Mouse (Mus musculus) forebrain, embryonic 16.5 days (tissue): Measurements from ENCODE around the gene Eefsec. TPM values are rescaled to one million over a fixed set of nuclear protein-coding genes. Genes with fewer than 3 reads are reported as not detected.

Source experiments
- ATAC-seq: fragments of 200-750 bp; cut with Nextera tagmentation; 2 replicates; pipeline ENCODE4 v1.8.0; 2017; ENCODE audit warnings: mild to moderate bottlenecking, moderate library complexity
- H3K27ac ChIP-seq: fragments of 300-500 bp; sonication (generic); 2 replicates; pipeline ENCODE4 v1.5.1; 2014; ENCODE audit warnings: low read length, control low read depth
- H3K27me3 ChIP-seq: fragments of 300-500 bp; sonication (generic); replicated peaks from 2 replicates; pipeline ENCODE4 v1.6.1; 2014; ENCODE audit warnings: low read length; ENCODE audit not compliant: control insufficient read depth, insufficient read depth
- H3K36me3 ChIP-seq: fragments of 300-500 bp; sonication (generic); 2 replicates; pipeline ENCODE4 v1.6.1; 2014; ENCODE audit not compliant: control insufficient read depth, insufficient read depth
- H3K4me1 ChIP-seq: fragments of 300-500 bp; sonication (generic); replicated peaks from 2 replicates; pipeline ENCODE4 v1.6.1; 2014; ENCODE audit warnings: low read length; ENCODE audit not compliant: control insufficient read depth, insufficient read depth
- H3K4me2 ChIP-seq: fragments of 300-500 bp; sonication (generic); 2 replicates; pipeline ENCODE4 v1.6.1; 2014; ENCODE audit warnings: mild to moderate bottlenecking, low read length, control low read depth
- H3K4me3 ChIP-seq: fragments of 300-500 bp; sonication (generic); replicated peaks from 2 replicates; pipeline ENCODE4 v1.5.1; 2014; ENCODE audit warnings: mild to moderate bottlenecking, low read length, control low read depth
- H3K9ac ChIP-seq: fragments of 300-500 bp; sonication (generic); replicated peaks from 2 replicates; pipeline ENCODE4 v1.6.1; 2014; ENCODE audit warnings: low read depth, low read length, control low read depth
- H3K9me3 ChIP-seq: fragments of 300-500 bp; sonication (generic); 2 replicates; pipeline ENCODE4 v1.6.1; 2016; ENCODE audit warnings: low read length; ENCODE audit not compliant: control insufficient read depth
- WGBS: fragments of 180-500 bp; shearing (Covaris S2); extraction: QIAGEN DNeasy Blood & Tissue Kit; methylation state at CpG from one replicate; pipeline ENCODE4 v1.1.7; 2014; 5-methylcytosine and 5-hydroxymethylcytosine counted together
- polyA plus RNA-seq: library from polyadenylated mRNA; unstranded; fragments of >200 nt; fragmentation: Nextera tagmentation; extraction: Ambion mirVana; gene quantifications from 2 replicates; pipeline ENCODE4 v1.2.1, GENCODE M21; 2015

Gene Eefsec
- polyA plus RNA-seq, 1 experiment from 2014 or later = 29.4 TPM

GRCm38 (mm10) chr6:88292274-88292909 lies 153.9 kb downstream of the Eefsec start:
- 78% methylated on average over 4 of the region's 4 CpGs for WGBS
- H3K27me3 ChIP-seq = no peaks in the 10 kb centered on the region
- H3K4me3 ChIP-seq = no peak overlapping the region
- no peaks in the 10 kb centered on the region for H3K9me3 ChIP-seq
- no peak for ATAC-seq
- H3K4me1 ChIP-seq = peaks cover 12% of the 10 kb centered on the region
- H3K36me3 ChIP-seq = no peaks in the 10 kb centered on the region
- H3K9ac ChIP-seq = no peak overlapping the region
- no peak overlapping the region for H3K4me2 ChIP-seq
- no peak overlapping the region for H3K27ac ChIP-seq

DNA sequence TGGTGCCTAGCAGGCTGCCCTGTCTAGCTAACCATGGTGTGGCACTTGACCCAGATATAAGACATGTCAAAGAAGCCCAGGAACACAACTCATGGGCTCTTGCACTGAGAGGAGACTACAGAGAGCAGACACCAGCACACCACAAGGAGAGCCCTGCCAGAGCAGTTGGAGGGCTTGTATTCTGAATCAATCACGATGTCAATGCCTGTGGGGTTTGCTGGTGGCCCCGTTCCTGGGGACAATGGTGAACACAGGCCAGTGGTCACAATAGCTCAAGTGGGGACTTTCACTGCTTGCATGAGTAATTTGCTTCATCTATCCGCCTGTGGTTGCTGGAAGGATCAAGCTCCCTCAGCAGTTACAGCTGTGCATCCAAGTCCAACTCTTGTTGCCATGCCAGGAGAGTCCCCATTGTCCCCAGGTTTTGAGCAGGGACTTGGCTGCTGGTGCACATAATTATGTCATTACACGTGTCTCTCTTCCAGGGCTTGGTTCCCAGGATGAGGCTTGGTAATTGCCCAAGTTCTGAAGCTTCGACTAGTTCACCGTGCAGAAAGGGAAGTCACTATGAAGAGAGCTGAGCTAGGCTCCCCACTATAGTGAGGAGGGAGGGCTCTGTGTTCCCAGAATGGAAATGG lies 156.1 kb downstream of the Eefsec start:
- no peaks in the 10 kb centered on the region for H3K9me3 ChIP-seq
- 19% methylated on average over 6 of the region's 6 CpGs for WGBS
- ATAC-seq = peak; percentile 94
- H3K4me3 ChIP-seq = no peak overlapping the region
- no peak overlapping the region for H3K9ac ChIP-seq
- H3K27ac ChIP-seq = peak overlapping the region; percentile 19; the same call in 1 of the 2 replicates
- H3K4me1 ChIP-seq = peaks cover 12% of the 10 kb centered on the region
- no peaks in the 10 kb centered on the region for H3K27me3 ChIP-seq
- no peaks in the 10 kb centered on the region for H3K36me3 ChIP-seq
- no peak overlapping the region for H3K4me2 ChIP-seq

DNA sequence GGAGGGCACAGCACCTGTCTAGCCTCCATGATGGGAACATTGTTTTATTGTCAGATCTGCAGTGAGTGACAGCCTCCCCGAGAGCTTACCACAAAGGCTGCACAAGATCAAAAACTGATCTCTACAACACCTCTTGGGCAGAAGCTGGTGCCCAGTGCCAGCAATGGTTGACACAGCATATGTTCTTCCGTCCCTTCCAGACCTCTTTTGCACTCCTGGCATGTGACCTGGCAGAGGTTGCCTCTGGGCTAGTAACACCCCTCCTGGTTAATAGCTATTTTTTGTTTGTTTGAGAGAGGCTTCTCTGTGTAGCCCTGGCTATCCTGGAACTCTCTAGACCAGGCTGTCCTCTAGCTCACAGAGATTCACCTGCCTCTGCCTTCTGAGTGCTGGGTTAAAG lies 168.2 kb downstream of the Eefsec start:
- WGBS = 62% methylated on average over 2 of the region's 2 CpGs
- Histone ChIP-seq H3K27me3 (no peaks in the 10 kb centered on the region), H3K27ac (no peak overlapping the region), H3K4me2 (no peak overlapping the region), H3K9me3 (no peaks in the 10 kb centered on the region), H3K4me1 (no peaks in the 10 kb centered on the region), H3K36me3 (no peaks in the 10 kb centered on the region), H3K9ac (no peak overlapping the region), H3K4me3 (no peak overlapping the region)
- ATAC-seq = no peak

GRCm38 (mm10) chr6:88277242-88277641 lies 169.1 kb downstream of the Eefsec start:
- Histone ChIP-seq H3K9me3 (no peaks in the 10 kb centered on the region), H3K27ac (no peak overlapping the region), H3K36me3 (no peaks in the 10 kb centered on the region), H3K4me3 (no peak overlapping the region), H3K27me3 (no peaks in the 10 kb centered on the region), H3K4me1 (no peaks in the 10 kb centered on the region), H3K4me2 (no peak overlapping the region), H3K9ac (no peak overlapping the region)
- WGBS = 95% methylated on average over 4 of the region's 4 CpGs
- no peak for ATAC-seq

- Histone ChIP-seq H3K4me3 (no peak overlapping the region), H3K4me2 (no peak overlapping the region), H3K9ac (no peak overlapping the region), H3K9me3 (no peaks in the 10 kb centered on the region), H3K4me1 (peaks cover 2% of the 10 kb centered on the region), H3K27ac (no peak overlapping the region), H3K36me3 (no peaks in the 10 kb centered on the region), H3K27me3 (no peaks in the 10 kb centered on the region)
- no peak for ATAC-seq
- 88% methylated on average over 4 of the region's 4 CpGs for WGBS
These were observed 170.1 kb downstream of the Eefsec start for GRCm38 (mm10) chr6:88276221-88276620.

DNA sequence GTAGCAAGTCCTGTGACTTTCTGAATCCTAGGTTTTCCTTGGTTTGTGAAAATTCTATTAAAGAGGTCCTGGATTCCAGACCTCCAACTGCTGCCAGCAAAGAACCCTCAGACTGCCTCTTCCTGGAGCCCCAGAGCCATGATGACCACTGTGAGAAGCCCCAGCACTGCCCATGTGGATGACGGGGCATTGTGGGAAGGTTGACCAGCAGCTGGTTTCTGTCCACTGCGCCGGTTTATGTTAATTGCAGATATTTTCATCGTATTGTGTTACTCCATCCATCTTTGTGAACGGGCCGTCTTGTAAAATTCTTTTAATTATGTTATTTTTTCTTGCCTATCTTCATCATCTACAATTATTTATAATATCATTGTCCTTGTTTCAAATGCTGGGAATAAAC lies 171.7 kb downstream of the Eefsec start:
- WGBS = 91% methylated on average over 6 of the region's 6 CpGs
- Histone ChIP-seq H3K4me2 (no peak overlapping the region), H3K27ac (no peak overlapping the region), H3K27me3 (no peaks in the 10 kb centered on the region), H3K4me3 (no peak overlapping the region), H3K36me3 (no peaks in the 10 kb centered on the region), H3K9ac (no peak overlapping the region), H3K9me3 (no peaks in the 10 kb centered on the region), H3K4me1 (peaks cover 4% of the 10 kb centered on the region)
- no peak for ATAC-seq

DNA sequence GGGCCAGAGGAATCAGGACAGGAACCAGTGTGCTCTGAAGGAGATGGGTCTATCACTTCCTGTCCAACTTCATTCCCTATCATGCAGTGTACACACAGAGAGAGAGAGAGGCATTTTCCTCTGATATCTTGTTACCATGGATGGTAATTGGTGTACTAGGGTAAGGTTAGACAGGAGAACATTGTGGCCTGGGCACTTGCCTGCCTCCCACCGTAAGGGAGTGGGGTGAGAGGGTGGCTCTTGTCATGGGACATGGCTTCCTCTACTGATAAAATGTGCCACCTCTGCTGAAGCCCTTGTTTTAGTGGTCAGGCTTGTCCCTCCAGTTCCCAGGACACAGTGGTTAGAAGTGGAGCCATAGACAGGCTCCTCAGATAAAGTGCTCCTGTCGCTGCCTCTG lies 178.4 kb downstream of the Eefsec start:
- Histone ChIP-seq H3K4me2 (no peak overlapping the region), H3K36me3 (no peaks in the 10 kb centered on the region), H3K4me3 (no peak overlapping the region), H3K9me3 (no peaks in the 10 kb centered on the region), H3K27me3 (no peaks in the 10 kb centered on the region), H3K4me1 (peaks cover 4% of the 10 kb centered on the region), H3K9ac (no peak overlapping the region), H3K27ac (no peak overlapping the region)
- ATAC-seq = no peak
- 95% methylated on average over 2 of the region's 2 CpGs for WGBS

GRCm38 (mm10) chr6:88267068-88267467 lies 179.3 kb downstream of the Eefsec start:
- Histone ChIP-seq H3K36me3 (no peaks in the 10 kb centered on the region), H3K4me3 (no peak overlapping the region), H3K9ac (no peak overlapping the region), H3K4me2 (no peak overlapping the region), H3K27ac (no peak overlapping the region), H3K9me3 (no peaks in the 10 kb centered on the region), H3K27me3 (no peaks in the 10 kb centered on the region), H3K4me1 (peaks cover 4% of the 10 kb centered on the region)
- ATAC-seq = no peak
- WGBS = 88% methylated on average over 3 of the region's 3 CpGs

GRCm38 (mm10) chr6:88266055-88266454 lies 180.3 kb downstream of the Eefsec start:
- H3K9ac ChIP-seq = no peak overlapping the region
- 91% methylated on average over 3 of the region's 3 CpGs for WGBS
- ATAC-seq = no peak

More at GRCm38 (mm10) chr6:88266055-88266454, 180.3 kb downstream of the Eefsec start:
- H3K4me3 ChIP-seq = no peak overlapping the region
- no peak overlapping the region for H3K27ac ChIP-seq
- no peaks in the 10 kb centered on the region for H3K27me3 ChIP-seq
- no peaks in the 10 kb centered on the region for H3K9me3 ChIP-seq
- no peak overlapping the region for H3K4me2 ChIP-seq
- H3K4me1 ChIP-seq = peaks cover under 1% of the 10 kb centered on the region
- H3K36me3 ChIP-seq = no peaks in the 10 kb centered on the region
